Mouse (Mus musculus) cerebellum, adult 2 months (tissue): ENCODE results near the gene Elp1. TPM values are rescaled to one million over a fixed set of nuclear protein-coding genes. Genes with fewer than 3 reads are reported as not detected.

ENCODE experiments used
- DNase-seq, 2 experiments: peaks; one replicate each; pipeline ENCODE4 v3.0.0; 2021
- H3K27ac ChIP-seq: fragments of 200-500 bp; 2 replicates; pipeline ENCODE4 v1.5.1; 2012; ENCODE audit warnings: low read length, control low read depth, inconsistent platforms; ENCODE audit not compliant: insufficient read depth
- H3K27me3 ChIP-seq: fragments of 200-500 bp; 2 replicates; pipeline ENCODE4 v1.6.1; 2012; ENCODE audit warnings: inconsistent platforms, mild to moderate bottlenecking, low read length, moderate library complexity; ENCODE audit not compliant: control insufficient read depth, insufficient read depth
- H3K4me1 ChIP-seq: fragments of 200-500 bp; 2 replicates; pipeline ENCODE4 v1.6.1; 2011; ENCODE audit warnings: low read length; ENCODE audit not compliant: control insufficient read depth, insufficient read depth
- H3K4me3 ChIP-seq: fragments of 200-500 bp; replicated peaks from 2 replicates; pipeline ENCODE3; 2011; ENCODE audit warnings: mild to moderate bottlenecking, low read depth, low read length, control low read depth; ENCODE audit not compliant: insufficient read depth
- CTCF ChIP-seq: fragments of 200-500 bp; IDR thresholded peaks from 2 replicates; pipeline ENCODE4 v1.5.1; 2011; ENCODE audit warnings: low read depth, mild to moderate bottlenecking, control low read depth, low read length, moderate library complexity, borderline replicate concordance; ENCODE audit not compliant: insufficient read depth
- POLR2A ChIP-seq: fragments of 200-500 bp; IDR thresholded peaks from 2 replicates; pipeline ENCODE4 v1.6.1; 2011; ENCODE audit warnings: low read length, control low read depth, borderline replicate concordance; ENCODE audit not compliant: insufficient read depth
- WGBS: fragments of 180-500 bp; shearing (Covaris S2); methylation state at CpG from one replicate; pipeline ENCODE4 v1.1.7; 2018; 5-methylcytosine and 5-hydroxymethylcytosine counted together
- polyA plus RNA-seq: library from polyadenylated mRNA; depleted of rRNA; stranded (reverse); fragments of >200 nt; gene quantifications from 2 replicates; pipeline ENCODE4 v1.2.3, GENCODE M21; 2012

Gene Elp1
- polyA plus RNA-seq, 1 experiment, result 59.7 TPM

- peak in 1 of 2 experiments; percentile 27 for DNase-seq
- no peak overlapping the region for H3K4me3 ChIP-seq
- no peaks in the 10 kb centered on the region for H3K27me3 ChIP-seq
- no peak overlapping the region for H3K27ac ChIP-seq
- TF ChIP-seq CTCF (peak; percentile 23; the same call in 1 of the 2 replicates), POLR2A (no peak)
- H3K4me1 ChIP-seq, result no peaks in the 10 kb centered on the region
Observed at GRCm38 (mm10) chr4:56820017-56820550, 18.0 kb upstream of the Elp1 start.

GRCm38 (mm10) chr4:56815131-56815530 lies 13.0 kb upstream of the Elp1 start:
- WGBS, result 94% methylated on average over 8 of the region's 8 CpGs

GRCm38 (mm10) chr4:56812096-56812495 lies 10.0 kb upstream of the Elp1 start:
- Histone ChIP-seq H3K4me1 (no peaks in the 10 kb centered on the region), H3K27me3 (no peaks in the 10 kb centered on the region), H3K27ac (no peak overlapping the region), H3K4me3 (no peak overlapping the region)
- 76% methylated on average over 4 of the region's 4 CpGs for WGBS
- TF ChIP-seq POLR2A (no peak), CTCF (no peak)
- DNase-seq, result no peak

More at GRCm38 (mm10) chr4:56815131-56815530, 13.0 kb upstream of the Elp1 start:
- no peak for TF ChIP-seq POLR2A
- H3K4me1 ChIP-seq, result no peaks in the 10 kb centered on the region
- no peak overlapping the region for H3K27ac ChIP-seq
- H3K27me3 ChIP-seq, result no peaks in the 10 kb centered on the region
- DNase-seq, result no peak
- H3K4me3 ChIP-seq, result no peak overlapping the region

GRCm38 (mm10) chr4:56811642-56812041 lies 9.5 kb upstream of the Elp1 start:
- H3K4me3 ChIP-seq, result no peak overlapping the region
- DNase-seq, result no peak
- H3K27ac ChIP-seq, result no peak overlapping the region
- no peaks in the 10 kb centered on the region for H3K4me1 ChIP-seq
- no peaks in the 10 kb centered on the region for H3K27me3 ChIP-seq
- no peak for TF ChIP-seq POLR2A
- no peak for TF ChIP-seq CTCF
- WGBS, result 56% methylated on average over 3 of the region's 3 CpGs

GRCm38 (mm10) chr4:56809050-56809449 lies 6.9 kb upstream of the Elp1 start:
- no peak overlapping the region for H3K27ac ChIP-seq
- WGBS, result 85% methylated on average over 4 of the region's 4 CpGs
- no peak for DNase-seq
- no peak overlapping the region for H3K4me3 ChIP-seq
- H3K27me3 ChIP-seq, result no peaks in the 10 kb centered on the region
- no peak for TF ChIP-seq POLR2A
- TF ChIP-seq CTCF, result no peak
- no peaks in the 10 kb centered on the region; the same call in 1 of the 2 replicates for H3K4me1 ChIP-seq

GRCm38 (mm10) chr4:56802669-56803150 lies 579 bp upstream of the Elp1 start:
- H3K27ac ChIP-seq, result peak overlapping the region; percentile 91
- peak overlapping the region; percentile 89 for H3K4me3 ChIP-seq
- DNase-seq, result no peak
- H3K27me3 ChIP-seq, result no peaks in the 10 kb centered on the region
- H3K4me1 ChIP-seq, result peaks cover 8% of the 10 kb centered on the region; the same call in 1 of the 2 replicates
- WGBS, result 2% methylated on average over 25 of the region's 25 CpGs
- TF ChIP-seq CTCF (no peak), POLR2A (no peak)

- Histone ChIP-seq H3K4me1 (no peaks in the 10 kb centered on the region), H3K4me3 (no peak overlapping the region), H3K27me3 (no peaks in the 10 kb centered on the region), H3K27ac (no peak overlapping the region)
- DNase-seq, result no peak
- 37% methylated on average over 1 of the region's 1 CpGs for WGBS
- TF ChIP-seq POLR2A, result no peak
- no peak for TF ChIP-seq CTCF
Observed at GRCm38 (mm10) chr4:56791373-56791772, 10.8 kb downstream of the Elp1 start.

GRCm38 (mm10) chr4:56771065-56771464 lies 31.1 kb downstream of the Elp1 start:
- Histone ChIP-seq H3K27ac (no peak overlapping the region), H3K4me3 (no peak overlapping the region), H3K27me3 (no peaks in the 10 kb centered on the region), H3K4me1 (no peaks in the 10 kb centered on the region)
- TF ChIP-seq POLR2A (no peak), CTCF (no peak)
- WGBS, result 86% methylated on average over 1 of the region's 1 CpGs
- no peak for DNase-seq
